Comparison of ENCODE assay signal across 23 mouse cellular contexts in genomic region chr11:105823759-105824158, GRCm38 (mm10).
A peak's percentile ranks its signal among the peaks of the same experiment; 100 is the strongest.
DNase-seq lines count a peak whose midpoint lies in the region; ATAC-seq lines count a peak whose summit lies in the region.
"Had no signal": no experiment of that assay in that cellular context is flagged by ENCODE, and none has a peak within 500 bp of the region (broad histone marks: within the 10 kb centered on the region; RNA-seq: fewer than 3 reads in every experiment).

No protein-coding gene starts in this region.

- no peaks in the 10 kb centered on the region for H3K4me1 ChIP-seq in liver, embryonic 13.5 days (replicated peaks)
- peaks cover 18% of the 10 kb centered on the region for H3K4me1 ChIP-seq in megakaryocyte, embryonic 14.5 days
- H3K4me1 ChIP-seq: embryonic facial prominence, embryonic 13.5 days; forebrain, embryonic 13.5 days; hindbrain, embryonic 15.5 days; limb, embryonic 12.5 days; midbrain, embryonic 10.5 days had no signal

- H3K27me3 ChIP-seq in liver, embryonic 13.5 days, result no peaks in the 10 kb centered on the region
- no peaks in the 10 kb centered on the region for H3K27me3 ChIP-seq in megakaryocyte, embryonic 14.5 days (replicated peaks)
- H3K27me3 ChIP-seq: embryonic facial prominence, embryonic 13.5 days; forebrain, embryonic 13.5 days; hindbrain, embryonic 15.5 days; limb, embryonic 12.5 days had no signal

- no peak overlapping the region for H3K4me2 ChIP-seq in liver, embryonic 13.5 days
- H3K4me2 ChIP-seq: embryonic facial prominence, embryonic 13.5 days; forebrain, embryonic 13.5 days; heart, embryonic 11.5 days; hindbrain, embryonic 15.5 days; limb, embryonic 12.5 days had no signal

- 42% methylated on average over 2 of the region's 2 CpGs for WGBS in liver, embryonic 13.5 days (ENCODE audit: insufficient replicate concordance)

- no peaks in the 10 kb centered on the region for H3K9me3 ChIP-seq in liver, embryonic 13.5 days (replicated peaks)
- H3K9me3 ChIP-seq in megakaryocyte, embryonic 14.5 days, result no peaks in the 10 kb centered on the region
- H3K9me3 ChIP-seq: embryonic facial prominence, embryonic 13.5 days; forebrain, embryonic 13.5 days; hindbrain, embryonic 15.5 days; limb, embryonic 12.5 days; midbrain, embryonic 10.5 days had no signal

- no peak overlapping the region for H3K27ac ChIP-seq in liver, embryonic 13.5 days
- H3K27ac ChIP-seq: embryonic facial prominence, embryonic 13.5 days; forebrain, embryonic 13.5 days; gastrocnemius, adult 2 months; hindbrain, embryonic 15.5 days; limb, embryonic 12.5 days; midbrain, embryonic 10.5 days had no signal

- H3K36me3 ChIP-seq in liver, embryonic 13.5 days, result no peaks in the 10 kb centered on the region
- peaks cover 7% of the 10 kb centered on the region for H3K36me3 ChIP-seq in megakaryocyte, embryonic 14.5 days (replicated peaks; ENCODE audit: low read length)
- H3K36me3 ChIP-seq: embryonic facial prominence, embryonic 13.5 days; hindbrain, embryonic 15.5 days; limb, embryonic 12.5 days; midbrain, embryonic 10.5 days had no signal

- DNase-seq in liver, embryonic 13.5 days, result no peak
- DNase-seq in liver, result no peak
- DNase-seq in gonadal fat pad, adult 2 months (ENCODE audit: low read depth), result peak; percentile 30
- no peak for DNase-seq in natural killer cell, adult 2 months (ENCODE audit: low spot score in 2 of 2)
- no peak for DNase-seq in urinary bladder, postnatal 10 days (ENCODE audit: low spot score)
- DNase-seq: cerebellum, adult 8-10 months; cerebellum, postnatal 36 days; embryo, embryonic 11 days; gastrocnemius, adult 2 months; kidney, adult 8-10 months; kidney, postnatal 10 days; right cerebral cortex, postnatal 14 days; spleen, adult 18-20 months; thymus, postnatal 14 days had no signal

- no peak overlapping the region for H3K4me3 ChIP-seq in liver, embryonic 13.5 days (replicated peaks)
- peak overlapping the region; percentile 8 for H3K4me3 ChIP-seq in megakaryocyte, embryonic 14.5 days (replicated peaks)
- H3K4me3 ChIP-seq: embryonic facial prominence, embryonic 13.5 days; erythroblast, embryonic 14.5 days; forebrain, embryonic 13.5 days; gastrocnemius, adult 2 months; hindbrain, embryonic 15.5 days; limb, embryonic 12.5 days; midbrain, embryonic 10.5 days had no signal

- peak; percentile 54; the same call in 1 of the 2 replicates for ATAC-seq in liver, embryonic 13.5 days (ENCODE audit: low read depth)
- no peak for ATAC-seq in megakaryocyte, adult 5-6 weeks (ENCODE audit: poor library complexity, severe bottlenecking)
- ATAC-seq: forebrain, embryonic 13.5 days had no signal

- H3K9ac ChIP-seq in liver, embryonic 13.5 days, result no peak overlapping the region
- H3K9ac ChIP-seq: embryonic facial prominence, embryonic 13.5 days; forebrain, embryonic 13.5 days; hindbrain, embryonic 15.5 days; limb, embryonic 12.5 days had no signal
